Mouse (Mus musculus): ENCODE results near the gene Gas2l3.

DNA sequence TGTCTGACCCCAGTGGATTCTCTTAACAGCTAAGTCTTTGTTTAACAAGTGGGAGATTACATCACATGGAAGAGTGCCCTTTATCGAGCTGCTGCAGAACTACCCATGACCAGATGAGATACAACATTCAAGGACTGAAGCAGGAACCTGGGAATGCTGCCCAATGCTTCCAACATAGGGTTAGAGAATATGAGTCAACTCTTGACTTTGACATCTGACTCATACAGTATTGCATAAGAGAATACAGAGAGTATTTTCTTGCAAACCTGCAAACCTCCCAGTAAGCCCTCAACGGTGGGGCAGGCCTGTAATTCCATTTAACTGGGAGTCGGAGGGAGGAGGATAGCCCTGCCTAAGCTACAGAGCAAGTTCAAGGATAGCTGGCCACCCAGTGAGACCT is 15.0 kb upstream of the Gas2l3 start:
- TF ChIP-seq CTCF (IDR thresholded peaks at IDR 0.05; ENCODE audit: control insufficient read depth, insufficient read depth, insufficient replicate concordance, low read depth, low read length) = no peak
- TF ChIP-seq POLR2A (IDR thresholded peaks at IDR 0.05; ENCODE audit: control insufficient read depth, low read depth, low read length) = no peak
